Comparison of ENCODE assay signal across 8 mouse cellular contexts in the genomic region with DNA sequence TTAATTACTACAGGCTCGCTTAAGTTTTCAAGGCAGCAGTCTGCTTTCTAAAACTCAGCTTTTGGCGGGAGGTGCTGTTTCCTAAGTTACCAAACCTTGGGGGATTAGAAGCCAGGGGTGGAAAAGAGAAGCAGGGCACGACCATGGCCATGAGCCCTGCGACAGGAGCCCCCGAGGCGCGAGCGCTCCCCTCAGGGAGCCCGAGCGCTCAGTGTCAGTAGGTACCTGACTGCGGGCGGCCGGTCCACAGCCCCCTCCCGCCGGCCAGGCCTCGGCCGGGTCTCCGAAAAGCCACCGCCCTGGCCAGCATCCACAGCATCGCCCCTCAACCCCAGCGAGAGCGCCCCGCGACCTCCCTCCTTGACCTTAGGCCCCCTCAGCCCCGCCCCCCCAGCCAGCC. TPM values are rescaled to one million over a fixed set of nuclear protein-coding genes. Genes with fewer than 3 reads are reported as not detected.
DNase-seq lines count a peak whose midpoint lies in the region; ATAC-seq and TF ChIP-seq lines count a peak whose summit lies in the region.

No protein-coding gene starts in this region.

- H3K79me2 ChIP-seq in C2C12 (ENCODE audit: control insufficient read depth, insufficient read depth) = peaks cover 43% of the 10 kb centered on the region

- peak; percentile 79 for DNase-seq in kidney, adult 18-20 months
- no peak for DNase-seq in kidney, adult 8-10 months
- DNase-seq in spleen, postnatal 36 days (ENCODE audit: low spot score in 2 of 2) = no peak
- no peak for DNase-seq in testis, postnatal 10 days (ENCODE audit: low spot score)

- 0% methylated on average over 13 of the region's 25 CpGs for WGBS in hindbrain, embryonic 16.5 days
- WGBS in midbrain, embryonic 15.5 days = under 1% methylated on average over 24 of the region's 25 CpGs

- no peak for TF ChIP-seq CTCF in C2C12 (IDR thresholded peaks at IDR 0.05; ENCODE audit: control insufficient read depth, insufficient read depth, insufficient read length)
- TF ChIP-seq CTCF in cortical plate, adult 2 months (IDR thresholded peaks at IDR 0.05; ENCODE audit: extremely low read depth, insufficient read depth, low read length) = no peak

- TF ChIP-seq POLR2A in cortical plate, adult 2 months (IDR thresholded peaks at IDR 0.05; ENCODE audit: extremely low read depth, insufficient read depth, low read length) = no peak

- no peaks in the 10 kb centered on the region for H3K27me3 ChIP-seq in C2C12 (ENCODE audit: control insufficient read depth, insufficient read depth, insufficient read length)
- no peaks in the 10 kb centered on the region for H3K27me3 ChIP-seq in hindbrain, embryonic 16.5 days (replicated peaks; ENCODE audit: control insufficient read depth, insufficient read depth, low read length)
- no peaks in the 10 kb centered on the region for H3K27me3 ChIP-seq in midbrain, embryonic 15.5 days (replicated peaks)

- H3K36me3 ChIP-seq in C2C12 (ENCODE audit: control insufficient read depth, insufficient read depth) = peaks cover 12% of the 10 kb centered on the region
- H3K36me3 ChIP-seq in hindbrain, embryonic 16.5 days (ENCODE audit: control insufficient read depth, insufficient read depth, low read length) = no peaks in the 10 kb centered on the region
- H3K36me3 ChIP-seq in midbrain, embryonic 15.5 days (replicated peaks) = no peaks in the 10 kb centered on the region

- no peaks in the 10 kb centered on the region for H3K9me3 ChIP-seq in hindbrain, embryonic 16.5 days (ENCODE audit: control insufficient read depth, low read length)
- H3K9me3 ChIP-seq in midbrain, embryonic 15.5 days = no peaks in the 10 kb centered on the region

- peak overlapping the region; percentile 79 for H3ac ChIP-seq in C2C12 (ENCODE audit: control insufficient read depth, insufficient read length, low read depth)

- peaks cover 36% of the 10 kb centered on the region for H3K79me3 ChIP-seq in C2C12 (ENCODE audit: low read depth)

- ATAC-seq in hindbrain, embryonic 16.5 days = peak; percentile 79
- ATAC-seq in midbrain, embryonic 15.5 days (replicated peaks) = peak; percentile 82

- peak overlapping the region; percentile 75 for H3K4me2 ChIP-seq in hindbrain, embryonic 16.5 days (ENCODE audit: low read length)
- peak overlapping the region; percentile 81 for H3K4me2 ChIP-seq in midbrain, embryonic 15.5 days

- H3K4me1 ChIP-seq in cortical plate, adult 2 months (ENCODE audit: control insufficient read depth, insufficient read depth, low read length) = no peaks in the 10 kb centered on the region
- H3K4me1 ChIP-seq in hindbrain, embryonic 16.5 days (ENCODE audit: control insufficient read depth, insufficient read depth, low read depth, low read length) = peaks cover 8% of the 10 kb centered on the region
- H3K4me1 ChIP-seq in midbrain, embryonic 15.5 days = peaks cover 18% of the 10 kb centered on the region

- no peak overlapping the region; the same call in 1 of the 2 replicates for H3K27ac ChIP-seq in cortical plate, adult 2 months (ENCODE audit: insufficient read depth, low read length)
- H3K27ac ChIP-seq in hindbrain, embryonic 16.5 days (ENCODE audit: low read depth, low read length) = peak overlapping the region; percentile 92
- peak overlapping the region; percentile 87 for H3K27ac ChIP-seq in midbrain, embryonic 15.5 days

- peak overlapping the region; percentile 78 for H3K9ac ChIP-seq in hindbrain, embryonic 16.5 days (ENCODE audit: low read depth, low read length)
- H3K9ac ChIP-seq in midbrain, embryonic 15.5 days = peak overlapping the region; percentile 54

- H3K4me3 ChIP-seq in C2C12 (ENCODE audit: insufficient read depth, poor library complexity, severe bottlenecking) = peak overlapping the region; percentile 54
- H3K4me3 ChIP-seq in cortical plate, adult 2 months (ENCODE audit: insufficient read depth, low read length) = peak overlapping the region; percentile 96
- peak overlapping the region; percentile 82 for H3K4me3 ChIP-seq in hindbrain, embryonic 16.5 days (ENCODE audit: low read length)
- H3K4me3 ChIP-seq in midbrain, embryonic 15.5 days = peak overlapping the region; percentile 91

TF ChIP-seq in C2C12, 6 proteins besides CTCF, POLR2A, EP300 and RAD21:
- TF ChIP-seq MYOD1 (IDR thresholded peaks at IDR 0.05; ENCODE audit: control insufficient read depth, insufficient read length, low read depth) (no peak), FOSL1 (IDR thresholded peaks at IDR 0.05; ENCODE audit: insufficient read depth, low read length, poor library complexity, severe bottlenecking) (no peak), CEBPB (IDR thresholded peaks at IDR 0.05; ENCODE audit: low read depth) (no peak), MAX (IDR thresholded peaks at IDR 0.05) (no peak), USF1 (IDR thresholded peaks at IDR 0.05; ENCODE audit: low read depth) (no peak), MYOG (IDR thresholded peaks at IDR 0.05; ENCODE audit: control insufficient read depth, extremely low read depth, insufficient read length) (no peak)

RNA-seq across cellular contexts. Expression of a gene that starts 0.6 kb away (rescaled TPM):
- 12.2 TPM for polyA plus RNA-seq in C2C12 (2012; fragmentation: generic; extraction: Trizol)
- 6.7 and 10.4 TPM in 2 replicates for polyA plus RNA-seq in cortical plate, adult 2 months (2012; rRNA removed)
- polyA plus RNA-seq in hindbrain, embryonic 16.5 days (2015; fragmentation: Nextera tagmentation; extraction: Ambion mirVana) = 32.7 and 33.0 TPM in 2 replicates
- polyA plus RNA-seq in midbrain, embryonic 15.5 days (2015; fragmentation: Nextera tagmentation; extraction: Ambion mirVana) = 36.4 and 40.4 TPM in 2 replicates

RNA-seq across cellular contexts. Expression of a gene that starts 0.9 kb away (rescaled TPM):
- polyA plus RNA-seq in C2C12 (2012; fragmentation: generic; extraction: Trizol) = 0.42 TPM
- 4.3 and 4.5 TPM in 2 replicates for polyA plus RNA-seq in cortical plate, adult 2 months (2012; rRNA removed)
- 2.5 and 3.6 TPM in 2 replicates for polyA plus RNA-seq in hindbrain, embryonic 16.5 days (2015; fragmentation: Nextera tagmentation; extraction: Ambion mirVana)
- 3.1 and 3.3 TPM in 2 replicates for polyA plus RNA-seq in midbrain, embryonic 15.5 days (2015; fragmentation: Nextera tagmentation; extraction: Ambion mirVana)
